ENCODE assay signal across 8 mouse cellular contexts in the genomic region with DNA sequence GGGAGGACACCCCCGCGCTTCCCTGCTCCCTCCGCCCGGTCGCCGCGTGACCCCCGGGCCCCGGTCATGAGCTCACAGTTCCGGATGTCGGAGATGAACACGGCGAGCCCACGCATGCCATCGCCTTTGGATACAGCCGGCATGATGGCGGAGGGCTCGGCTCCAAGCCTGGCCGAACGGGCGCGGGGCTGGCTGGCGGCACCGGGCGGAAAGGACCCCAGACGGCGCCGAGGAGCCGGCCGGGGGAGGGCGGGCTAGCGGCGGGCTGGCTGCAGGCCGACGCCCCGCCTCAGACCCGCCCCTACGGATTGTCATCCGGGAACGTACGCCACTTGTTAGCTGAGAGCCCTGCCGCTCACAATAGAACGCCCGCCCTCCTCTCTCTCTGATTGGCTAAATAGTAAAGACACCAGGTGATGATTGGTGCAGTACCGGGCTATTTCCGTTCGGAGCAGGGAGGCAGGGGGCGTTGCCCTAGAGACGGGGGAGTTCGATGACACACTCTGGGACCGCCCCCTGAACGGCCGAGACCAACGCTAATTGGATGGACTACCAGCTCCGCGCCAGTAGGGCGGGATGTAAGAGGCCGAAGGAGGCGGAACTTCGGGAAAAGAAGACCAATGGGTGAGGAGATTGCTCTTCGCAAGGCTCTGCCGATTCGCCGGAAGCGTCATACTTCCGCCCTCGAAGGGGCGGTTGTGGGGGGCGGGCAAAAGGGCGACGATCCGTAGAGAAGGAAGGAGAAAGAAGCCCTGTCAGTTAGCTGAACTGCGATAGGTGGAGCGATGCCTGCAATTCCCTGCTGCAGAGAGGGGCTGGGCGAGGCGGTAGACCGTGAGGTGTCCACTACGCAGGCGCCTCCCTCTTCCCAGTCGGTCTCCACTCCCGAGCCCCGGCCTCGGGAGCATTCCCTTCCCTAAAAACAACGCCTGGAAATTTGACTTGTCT. TPM values are rescaled to one million over a fixed set of nuclear protein-coding genes. Genes with fewer than 3 reads are reported as not detected.
A peak's percentile ranks its signal among the peaks of the same experiment; 100 is the strongest.
DNase-seq lines count a peak whose midpoint lies in the region; ATAC-seq and TF ChIP-seq lines count a peak whose summit lies in the region.

A gene (minus strand): TSS at position 293 of the 948 bp plus-strand sequence.

- peak within 1 kb of the TSS; percentile 96 for H3K9ac ChIP-seq in MEL (ENCODE audit: control insufficient read depth, low read depth, low read length, poor library complexity, severe bottlenecking)
- peak within 1 kb of the TSS; percentile 94 for H3K9ac ChIP-seq in forebrain, postnatal 0 days
- H3K9ac ChIP-seq in lung, embryonic 15.5 days = peak within 1 kb of the TSS; percentile 98

- H3K4me1 ChIP-seq in MEL (ENCODE audit: control insufficient read depth in 1 of 2, insufficient read depth in 2 of 2, low read length in 2 of 2) = peaks cover 7 to 12% of the 10 kb centered on the region in 2 experiments
- H3K4me1 ChIP-seq in cerebellum, adult 2 months (ENCODE audit: control insufficient read depth, insufficient read depth, low read length) = peaks cover 10% of the 10 kb centered on the region
- H3K4me1 ChIP-seq in forebrain, postnatal 0 days (ENCODE audit: insufficient read depth) = peaks cover 13% of the 10 kb centered on the region
- H3K4me1 ChIP-seq in lung, embryonic 15.5 days = peaks cover 22% of the 10 kb centered on the region

- no peak for TF ChIP-seq RAD21 in MEL (IDR thresholded peaks at IDR 0.05; ENCODE audit: low read depth, low read length)

- peaks cover 15% of the 10 kb centered on the region for H3K79me2 ChIP-seq in MEL (ENCODE audit: control insufficient read depth, insufficient read depth, low read length, poor library complexity)

- peak; percentile 50 to 75; a peak in 2 of 4 replicates for TF ChIP-seq POLR2A in MEL (IDR thresholded peaks at IDR 0.05; ENCODE audit: control insufficient read depth in 1 of 2, insufficient read depth in 1 of 2, low read depth in 1 of 2, low read length in 2 of 2, poor library complexity in 1 of 2)
- TF ChIP-seq POLR2A in cerebellum, adult 2 months (IDR thresholded peaks at IDR 0.05; ENCODE audit: borderline replicate concordance, insufficient read depth, low read length) = peak; percentile 80; the same call in 1 of the 2 replicates

- H3K9me3 ChIP-seq in MEL (replicated peaks; ENCODE audit: insufficient read depth, low read length) = no peaks in the 10 kb centered on the region
- no peaks in the 10 kb centered on the region for H3K9me3 ChIP-seq in forebrain, postnatal 0 days (ENCODE audit: low read length)
- no peaks in the 10 kb centered on the region for H3K9me3 ChIP-seq in lung, embryonic 15.5 days

- peak; percentile 100 for DNase-seq in MEL (ENCODE audit: low read depth, low spot score)
- DNase-seq in cerebellum, adult 2 months = peak; percentile 99 to 100
- DNase-seq in forebrain, postnatal 0 days = peak; percentile 100
- peak; percentile 99 for DNase-seq in heart, postnatal 4 days
- DNase-seq in layer of hippocampus, adult 8-10 months (ENCODE audit: low spot score in 2 of 2) = peak; percentile 100
- peak; percentile 100 for DNase-seq in ovary, adult 18-20 months (ENCODE audit: low spot score)
- DNase-seq in thymus, postnatal 0 days (ENCODE audit: low spot score) = peak; percentile 100

- peak within 1 kb of the TSS; percentile 68 for H3K4me2 ChIP-seq in forebrain, postnatal 0 days (ENCODE audit: low read depth)
- peak within 1 kb of the TSS; percentile 74 for H3K4me2 ChIP-seq in lung, embryonic 15.5 days

- H3K36me3 ChIP-seq in MEL (ENCODE audit: control insufficient read depth in 1 of 2, insufficient read depth in 2 of 2, low read length in 2 of 2) = peaks cover 0 to 16% of the 10 kb centered on the region in 2 experiments; a peak in 2 of 4 replicates
- H3K36me3 ChIP-seq in forebrain, postnatal 0 days (ENCODE audit: insufficient read depth) = no peaks in the 10 kb centered on the region
- H3K36me3 ChIP-seq in lung, embryonic 15.5 days = peaks cover 7% of the 10 kb centered on the region; the same call in 1 of the 2 replicates

- under 1% methylated on average over 84 of the region's 84 CpGs for WGBS in cerebellum, adult 2 months
- WGBS in forebrain, postnatal 0 days = under 1% methylated on average over 83 of the region's 84 CpGs
- WGBS in lung, embryonic 15.5 days = under 1% methylated on average over 84 of the region's 84 CpGs

- peaks cover 0 to 2% of the 10 kb centered on the region in 2 experiments; a peak in 1 of 4 replicates for H3K27me3 ChIP-seq in MEL (ENCODE audit: control insufficient read depth in 1 of 2, insufficient read depth in 2 of 2, low read length in 2 of 2)
- H3K27me3 ChIP-seq in cerebellum, adult 2 months (ENCODE audit: control insufficient read depth, insufficient read depth, low read length) = no peaks in the 10 kb centered on the region
- no peaks in the 10 kb centered on the region for H3K27me3 ChIP-seq in forebrain, postnatal 0 days (ENCODE audit: insufficient read depth, low read length)
- H3K27me3 ChIP-seq in lung, embryonic 15.5 days = no peaks in the 10 kb centered on the region

- ATAC-seq in forebrain, postnatal 0 days = peak; percentile 97
- ATAC-seq in lung, embryonic 15.5 days (ENCODE audit: borderline replicate concordance, extremely low read depth, low FRiP score, low TSS enrichment) = peak; percentile 99

- H3K4me3 ChIP-seq in MEL (ENCODE audit: control insufficient read depth in 1 of 2, insufficient read depth in 1 of 2, low read depth in 2 of 2, low read length in 2 of 2) = peak within 1 kb of the TSS; percentile 73 to 92
- H3K4me3 ChIP-seq in cerebellum, adult 2 months (replicated peaks; ENCODE audit: insufficient read depth, low read depth, low read length) = peak within 1 kb of the TSS; percentile 76
- peak within 1 kb of the TSS; percentile 95 for H3K4me3 ChIP-seq in forebrain, postnatal 0 days (ENCODE audit: low read depth, low read length)
- H3K4me3 ChIP-seq in lung, embryonic 15.5 days = peak within 1 kb of the TSS; percentile 98

- peak within 1 kb of the TSS; percentile 63 for H3K27ac ChIP-seq in MEL (ENCODE audit: control insufficient read depth, low read depth, low read length)
- peak within 1 kb of the TSS; percentile 67 for H3K27ac ChIP-seq in cerebellum, adult 2 months (ENCODE audit: insufficient read depth, low read length)
- H3K27ac ChIP-seq in forebrain, postnatal 0 days (ENCODE audit: low read depth, low read length) = peak within 1 kb of the TSS; percentile 93
- peak within 1 kb of the TSS; percentile 89 for H3K27ac ChIP-seq in lung, embryonic 15.5 days

- no peak for TF ChIP-seq CTCF in MEL (IDR thresholded peaks at IDR 0.05 in 2 of 3, conservative IDR thresholded peaks at IDR 0.05 in 1 of 3; ENCODE audit: control insufficient read depth in 1 of 3, insufficient read depth in 1 of 3, low read depth in 2 of 3, low read length in 3 of 3, poor library complexity in 1 of 3, severe bottlenecking in 1 of 3)
- no peak for TF ChIP-seq CTCF in cerebellum, adult 2 months (IDR thresholded peaks at IDR 0.05; ENCODE audit: borderline replicate concordance, insufficient read depth, low read depth, low read length)
- TF ChIP-seq CTCF in forebrain, postnatal 0 days (IDR thresholded peaks at IDR 0.05; ENCODE audit: low read depth) = peak; percentile 44

- TF ChIP-seq EP300 in MEL (IDR thresholded peaks at IDR 0.05; ENCODE audit: low read depth in 1 of 2, low read length in 2 of 2) = no peak

TF ChIP-seq in MEL, 35 proteins besides CTCF, POLR2A, EP300 and RAD21 (continues in another document):
- TF ChIP-seq KAT2A (conservative IDR thresholded peaks at IDR 0.05; ENCODE audit: low read depth, low read length) (peak; percentile 67; the same call in 1 of the 2 replicates), POLR2AphosphoS5 (IDR thresholded peaks at IDR 0.05; ENCODE audit: borderline replicate concordance, low read depth, low read length) (no peak), HCFC1 (IDR thresholded peaks at IDR 0.05; ENCODE audit: low read depth, low read length) (peak; percentile 89), NRF1 (IDR thresholded peaks at IDR 0.05; ENCODE audit: insufficient read depth, low read depth, low read length, poor library complexity, severe bottlenecking) (peak; percentile 77), SMC3 (IDR thresholded peaks at IDR 0.05; ENCODE audit: low read depth, low read length) (no peak), CHD1 (IDR thresholded peaks at IDR 0.05; ENCODE audit: low read depth, low read length) (no peak), RCOR1 (IDR thresholded peaks at IDR 0.05; ENCODE audit: low read depth, low read length) (no peak), GATA1 (IDR thresholded peaks at IDR 0.05; ENCODE audit: low read depth, low read length) (no peak), CHD2 (IDR thresholded peaks at IDR 0.05; ENCODE audit: low read length) (peak; percentile 87), MEF2A (IDR thresholded peaks at IDR 0.05; ENCODE audit: extremely low read depth, insufficient replicate concordance, low read depth, low read length, poor library complexity, severe bottlenecking) (no peak), USF1 (IDR thresholded peaks at IDR 0.05; ENCODE audit: low read depth, low read length) (no peak), MAZ (IDR thresholded peaks at IDR 0.05; ENCODE audit: low read depth, low read length) (0 out of 2 replicates have a peak, but pooled peaks have one; percentile 38), USF2 (IDR thresholded peaks at IDR 0.05; ENCODE audit: borderline replicate concordance in 1 of 2, insufficient read depth in 1 of 2, low read depth in 1 of 2, low read length in 2 of 2) (no peak), ZKSCAN1 (IDR thresholded peaks at IDR 0.05; ENCODE audit: low read depth, low read length) (no peak), JUND (IDR thresholded peaks at IDR 0.05; ENCODE audit: low read depth, low read length) (no peak), ETS1 (IDR thresholded peaks at IDR 0.05; ENCODE audit: low read depth, low read length) (no peak), NELFE (IDR thresholded peaks at IDR 0.05; ENCODE audit: low read depth, low read length) (peak; percentile 77), ELF1 (IDR thresholded peaks at IDR 0.05; ENCODE audit: low read depth, low read length) (peak; percentile 97), UBTF (IDR thresholded peaks at IDR 0.05; ENCODE audit: borderline replicate concordance, insufficient read depth, low read depth, low read length) (0 out of 2 replicates have a peak, but pooled peaks have one; percentile 48)

RNA-seq across cellular contexts. Expression of the gene that starts here (rescaled TPM):
- 54.0 and 54.4 TPM in 2 replicates for total RNA-seq in MEL (2012; rRNA removed)
- polyA plus RNA-seq in MEL (2012; ENCODE audit: insufficient read depth in 1 of 2, insufficient read length in 2 of 2, low read depth in 1 of 2, low replicate concordance in 2 of 2, missing spikeins in 1 of 2) = 100 to 1,000 TPM in 1 of 2 experiments, 10 to 100 TPM in 1; 73.1 to 107 TPM
- polyA plus RNA-seq in cerebellum, adult 2 months (2012; rRNA removed) = 216 and 229 TPM in 2 replicates
- 140 and 175 TPM in 2 replicates for total RNA-seq in forebrain, postnatal 0 days (2014; rRNA removed)
- polyA plus RNA-seq in forebrain, postnatal 0 days (2015; fragmentation: Nextera tagmentation; extraction: Ambion mirVana) = 101 and 113 TPM in 2 replicates
- total RNA-seq in heart, postnatal 4 days (2021) = 10 to 100 TPM; 96.9 to 99.4 TPM
- 100 to 1,000 TPM; 274 to 323 (median 303) TPM for total RNA-seq in layer of hippocampus, adult 8-10 months (2022)
- 63.1 and 64.8 TPM in 2 replicates for polyA plus RNA-seq in lung, embryonic 15.5 days (2015; fragmentation: Nextera tagmentation; extraction: Ambion mirVana)
- 34.5 and 37.5 TPM in 2 replicates for polyA plus RNA-seq in thymus, postnatal 0 days (2015; fragmentation: Nextera tagmentation; extraction: Ambion mirVana)

Comparison
In these comparisons a context has a peak if more than half of its experiments do, and no peak if none do; other contexts are left out.
1. Peak in every context shown above with its lines: DNase-seq, ATAC-seq, H3K4me3 ChIP-seq and H3K27ac ChIP-seq.